Mouse (Mus musculus) stomach, postnatal 0 days (tissue): ENCODE measurements around the gene Sall1. TPM values are rescaled to one million over a fixed set of nuclear protein-coding genes. Genes with fewer than 3 reads are reported as not detected.

Source experiments
- ATAC-seq: fragments of 200-750 bp; cut with Nextera tagmentation; 2 replicates; pipeline ENCODE4 v1.8.0; 2017; ENCODE audit not compliant: low FRiP score, low TSS enrichment
- DNase-seq: peaks from one replicate; pipeline ENCODE4 v3.0.0-alpha.2; 2016; ENCODE audit warnings: low spot score
- H3K27ac ChIP-seq: fragments of 300-500 bp; sonication (generic); replicated peaks from 2 replicates; pipeline ENCODE4 v1.5.1; 2014; ENCODE audit warnings: mild to moderate bottlenecking, control low read depth
- H3K27me3 ChIP-seq: fragments of 300-500 bp; sonication (generic); 2 replicates; pipeline ENCODE4 v1.6.1; 2014; ENCODE audit warnings: low read length; ENCODE audit not compliant: control insufficient read depth, insufficient read depth
- H3K36me3 ChIP-seq: fragments of 300-500 bp; sonication (generic); 2 replicates; pipeline ENCODE4 v1.6.1; 2014; ENCODE audit warnings: low read length, mixed read lengths; ENCODE audit not compliant: control insufficient read depth, insufficient read depth
- H3K4me1 ChIP-seq: fragments of 300-500 bp; sonication (generic); replicated peaks from 2 replicates; pipeline ENCODE4 v1.6.1; 2014; ENCODE audit warnings: antibody characterized with exemption; ENCODE audit not compliant: control insufficient read depth, insufficient read depth
- H3K4me2 ChIP-seq: fragments of 300-500 bp; sonication (generic); replicated peaks from 2 replicates; pipeline ENCODE4 v1.6.1; 2014; ENCODE audit warnings: low read depth, mild to moderate bottlenecking, control low read depth, moderate library complexity
- H3K4me3 ChIP-seq: fragments of 300-500 bp; sonication (generic); 2 replicates; pipeline ENCODE4 v1.5.1; 2014; ENCODE audit warnings: low read depth, low read length, control low read depth
- H3K9ac ChIP-seq: fragments of 300-500 bp; sonication (generic); 2 replicates; pipeline ENCODE4 v1.6.1; 2014; ENCODE audit warnings: mild to moderate bottlenecking, low read length, control low read depth, mixed read lengths
- H3K9me3 ChIP-seq: fragments of 300-500 bp; sonication (generic); 2 replicates; pipeline ENCODE4 v1.6.1; 2016; ENCODE audit warnings: low read length; ENCODE audit not compliant: control insufficient read depth
- CTCF ChIP-seq: IDR thresholded peaks from 2 replicates; pipeline ENCODE4 v1.5.1; 2016; ENCODE audit warnings: antibody characterized with exemption, low read depth, mild to moderate bottlenecking, moderate library complexity
- EP300 ChIP-seq: optimal IDR thresholded peaks from 2 replicates; pipeline ENCODE3; 2016; ENCODE audit warnings: antibody characterized with exemption
- WGBS: fragments of 180-500 bp; shearing (Covaris S2); extraction: QIAGEN DNeasy Blood & Tissue Kit; methylation state at CpG from one replicate; pipeline ENCODE4 v1.1.7; 2014; 5-methylcytosine and 5-hydroxymethylcytosine counted together
- polyA plus RNA-seq: library from polyadenylated mRNA; unstranded; fragments of >200 nt; fragmentation: Nextera tagmentation; extraction: Ambion mirVana; gene quantifications from 2 replicates; pipeline ENCODE4 v1.2.1, GENCODE M21; 2015

Sall1 gene
- polyA plus RNA-seq, 1 experiment from 2014 or later = 0.76 TPM

GRCm38 (mm10) chr8:89003336-89003896, 40.5 kb downstream of the Sall1 start:
- H3K4me1 ChIP-seq = peaks cover 3% of the 10 kb centered on the region; the same call in 1 of the 2 replicates
- H3K9me3 ChIP-seq = no peaks in the 10 kb centered on the region
- no peak overlapping the region for H3K9ac ChIP-seq
- no peak overlapping the region for H3K4me3 ChIP-seq
- no peaks in the 10 kb centered on the region for H3K36me3 ChIP-seq
- H3K27ac ChIP-seq = no peak overlapping the region
- no peaks in the 10 kb centered on the region for H3K27me3 ChIP-seq
- DNase-seq (no peak), ATAC-seq (no peak)
- H3K4me2 ChIP-seq = no peak overlapping the region
- TF ChIP-seq CTCF = no peak
- 49% methylated on average over 8 of the region's 8 CpGs for WGBS

- H3K27me3 ChIP-seq = no peaks in the 10 kb centered on the region
- no peak overlapping the region for H3K9ac ChIP-seq
- no peaks in the 10 kb centered on the region for H3K36me3 ChIP-seq
- no peak overlapping the region for H3K4me2 ChIP-seq
- H3K4me1 ChIP-seq = peaks cover 3% of the 10 kb centered on the region; the same call in 1 of the 2 replicates
- H3K9me3 ChIP-seq = no peaks in the 10 kb centered on the region
- WGBS = 44% methylated on average over 2 of the region's 2 CpGs
- no peak overlapping the region for H3K27ac ChIP-seq
- ATAC-seq (no peak), DNase-seq (no peak)
- TF ChIP-seq CTCF (no peak), EP300 (no peak)
- H3K4me3 ChIP-seq = no peak overlapping the region
These were observed 41.8 kb downstream of the Sall1 start for GRCm38 (mm10) chr8:89002128-89002527.

DNA sequence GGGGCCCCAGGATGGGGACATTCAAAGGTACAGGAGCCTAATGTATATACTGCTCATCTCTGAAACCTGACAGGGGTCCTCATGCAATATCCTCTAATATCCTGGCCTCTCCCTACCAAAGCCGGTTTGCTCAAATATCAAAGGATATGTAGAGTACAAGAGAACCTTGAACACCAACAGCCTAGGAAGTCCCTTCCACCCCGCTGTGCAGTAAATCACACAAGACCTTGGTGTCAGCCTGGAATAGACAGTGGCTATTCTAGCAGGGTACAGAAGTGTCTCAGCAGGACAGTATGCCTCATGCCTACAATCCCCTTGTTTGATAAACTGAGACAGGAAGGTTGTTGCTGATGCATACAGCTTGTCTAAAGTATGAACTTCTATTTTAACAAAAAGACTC, 46.7 kb downstream of the Sall1 start:
- no peak overlapping the region for H3K4me3 ChIP-seq
- H3K27ac ChIP-seq = no peak overlapping the region
- no peak overlapping the region for H3K4me2 ChIP-seq
- H3K9me3 ChIP-seq = no peaks in the 10 kb centered on the region
- ATAC-seq = no peak
- no peaks in the 10 kb centered on the region for H3K36me3 ChIP-seq
- no peak for DNase-seq
- no peaks in the 10 kb centered on the region for H3K4me1 ChIP-seq
- WGBS = 85% methylated on average over 2 of the region's 2 CpGs
- no peaks in the 10 kb centered on the region for H3K27me3 ChIP-seq
- no peak for TF ChIP-seq EP300
- no peak for TF ChIP-seq CTCF
- no peak overlapping the region for H3K9ac ChIP-seq

DNA sequence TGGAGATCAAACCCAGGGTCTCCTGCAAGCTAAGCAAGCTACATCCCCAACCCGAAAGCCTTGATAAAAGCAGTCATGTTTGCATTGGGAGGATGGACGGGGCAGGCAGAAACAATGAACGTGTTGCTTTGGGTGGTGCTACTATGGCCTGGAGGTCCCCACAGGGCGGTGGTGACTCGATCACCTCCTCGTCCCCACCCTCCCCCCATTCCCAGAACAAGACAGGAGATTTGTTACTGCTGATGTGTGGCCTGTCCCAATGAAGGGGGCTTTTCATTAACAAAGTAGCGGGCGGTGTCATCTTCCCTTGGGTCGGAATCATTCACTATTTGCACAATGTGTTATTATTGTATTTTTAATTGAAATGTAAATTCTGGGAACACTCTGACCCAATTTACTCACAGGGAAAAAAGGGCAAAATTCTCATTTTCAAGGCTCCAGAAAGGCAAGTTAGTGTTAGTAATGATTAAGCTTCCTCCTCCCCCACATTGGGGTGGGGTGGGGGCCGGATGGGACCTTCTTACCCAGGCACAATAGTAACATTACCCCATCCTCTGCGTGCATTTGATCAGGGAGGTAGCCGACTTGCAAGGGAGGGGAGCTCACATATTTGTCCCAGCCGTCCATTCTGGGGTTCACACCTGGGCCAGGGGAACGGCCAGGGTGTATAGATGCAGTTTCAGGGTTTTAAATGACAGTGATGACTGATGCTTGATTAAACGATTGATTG, 52.0 kb downstream of the Sall1 start:
- Histone ChIP-seq H3K4me2 (no peak overlapping the region), H3K4me3 (no peak overlapping the region), H3K27me3 (no peaks in the 10 kb centered on the region), H3K27ac (no peak overlapping the region), H3K9ac (no peak overlapping the region), H3K4me1 (no peaks in the 10 kb centered on the region), H3K36me3 (no peaks in the 10 kb centered on the region), H3K9me3 (no peaks in the 10 kb centered on the region)
- TF ChIP-seq EP300 (no peak), CTCF (no peak)
- 62% methylated on average over 15 of the region's 15 CpGs for WGBS
- DNase-seq = no peak
- ATAC-seq = no peak

GRCm38 (mm10) chr8:88991176-88991575, 52.8 kb downstream of the Sall1 start:
- ATAC-seq (no peak), DNase-seq (no peak)
- no peak overlapping the region for H3K27ac ChIP-seq
- TF ChIP-seq EP300 = no peak
- no peak for TF ChIP-seq CTCF
- no peaks in the 10 kb centered on the region for H3K27me3 ChIP-seq
- no peaks in the 10 kb centered on the region for H3K4me1 ChIP-seq
- no peak overlapping the region for H3K9ac ChIP-seq
- H3K36me3 ChIP-seq = no peaks in the 10 kb centered on the region
- no peak overlapping the region for H3K4me2 ChIP-seq
- 47% methylated on average over 5 of the region's 5 CpGs for WGBS
- no peaks in the 10 kb centered on the region for H3K9me3 ChIP-seq
- H3K4me3 ChIP-seq = no peak overlapping the region

DNA sequence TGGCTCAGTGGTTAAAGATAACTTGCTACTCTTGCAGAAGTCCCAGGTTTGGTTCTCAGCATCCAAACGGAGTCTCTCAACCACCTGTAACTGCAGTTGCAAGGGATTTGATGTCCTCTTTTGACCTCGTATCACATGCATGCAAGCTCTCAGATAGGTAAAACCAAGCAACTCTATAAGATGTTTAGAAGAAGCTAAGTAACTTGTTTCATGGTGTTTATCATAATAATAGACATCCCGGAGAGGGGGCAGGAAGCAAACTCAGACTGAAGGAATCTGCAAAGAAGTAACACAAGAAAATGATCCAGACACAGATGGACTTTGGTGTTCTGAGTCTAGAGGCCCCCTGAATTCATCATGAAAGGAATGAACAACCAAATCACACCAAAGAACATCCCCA, 55.0 kb downstream of the Sall1 start:
- H3K4me1 ChIP-seq = no peaks in the 10 kb centered on the region
- no peaks in the 10 kb centered on the region for H3K36me3 ChIP-seq
- TF ChIP-seq CTCF (no peak), EP300 (no peak)
- DNase-seq = no peak
- no peak overlapping the region for H3K9ac ChIP-seq
- no peak overlapping the region for H3K4me3 ChIP-seq
- 80% methylated on average over 3 of the region's 3 CpGs for WGBS
- no peaks in the 10 kb centered on the region for H3K9me3 ChIP-seq
- no peak for ATAC-seq
- no peak overlapping the region for H3K4me2 ChIP-seq
- no peaks in the 10 kb centered on the region for H3K27me3 ChIP-seq
- no peak overlapping the region for H3K27ac ChIP-seq
